Mouse (Mus musculus): ENCODE data around the gene 2200002D01Rik. TPM values are rescaled to one million over a fixed set of nuclear protein-coding genes. Genes with fewer than 3 reads are reported as not detected.
"Not testable (repeated sequence)": the region's sequence is repeated elsewhere in the genome, so short reads cannot be mapped to it uniquely, and the experiment has no call there.

The 2200002D01Rik gene
- polyA plus RNA-seq, 2 experiments = 1.3 to 4.8 TPM

DNA sequence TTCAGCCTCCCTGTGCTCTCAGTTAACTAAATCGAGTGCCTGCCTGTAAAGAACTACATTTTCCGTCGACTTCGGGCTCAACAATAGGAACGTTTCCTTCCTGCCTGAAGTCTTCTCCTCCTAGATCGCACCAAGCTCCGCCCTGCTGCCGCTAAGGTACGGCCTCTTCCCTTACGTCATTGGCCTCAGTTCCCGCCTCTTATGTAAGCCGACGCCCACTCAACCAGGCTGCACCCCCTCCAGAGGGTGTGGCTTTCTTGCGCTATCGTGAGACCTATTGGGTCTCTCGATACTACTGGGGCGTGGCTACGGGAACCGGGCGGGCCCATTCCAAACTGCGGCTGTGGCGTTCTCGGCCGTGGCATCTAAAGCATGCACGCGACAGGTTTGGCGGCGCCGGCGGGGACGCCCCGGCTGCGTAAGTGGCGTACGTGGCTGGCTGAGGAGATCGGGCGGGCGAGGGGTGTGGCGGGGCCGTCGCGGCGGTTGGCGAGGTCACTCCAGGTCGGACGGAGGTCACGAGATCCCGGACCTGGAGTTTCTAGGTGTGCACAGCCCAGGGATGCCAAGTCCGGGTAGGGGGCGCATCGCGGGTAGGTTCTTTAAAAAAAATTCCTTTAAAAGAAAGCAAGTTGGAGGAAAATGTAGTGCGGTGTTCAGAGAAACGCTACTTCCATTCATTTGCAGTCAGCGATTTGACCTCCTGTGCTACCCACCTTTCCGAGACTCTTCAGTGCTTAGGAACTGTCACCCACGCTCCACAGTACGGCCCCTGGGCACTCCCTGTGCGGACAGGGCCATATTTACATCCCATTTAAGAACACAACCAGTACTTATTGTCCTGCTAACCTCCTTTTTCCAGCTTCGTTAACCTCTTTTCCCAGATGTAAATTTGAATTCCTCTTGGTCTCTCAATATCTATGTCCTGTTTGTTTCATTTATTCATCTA is 10.0 kb downstream of the 2200002D01Rik start, which contains the start of gene Yif1b:
Yif1b (plus strand) TSS at position 311 of the 949 bp plus-strand sequence.
- peaks cover 5 to 17% of the 10 kb centered on the region in 2 experiments; a peak in 3 of 4 replicates for H3K4me1 ChIP-seq (replicated peaks; ENCODE audit: control insufficient read depth in 2 of 2, insufficient read depth in 2 of 2, low read length in 1 of 2)
- TF ChIP-seq CTCF (IDR thresholded peaks at IDR 0.05; ENCODE audit: low read depth) = no peak; the same call in 1 of the 2 replicates
- TF ChIP-seq EP300 (IDR thresholded peaks at IDR 0.05; ENCODE audit: low read depth) = peak; percentile 66
- peak within 1 kb of the TSS; percentile 65 to 66 for H3K4me3 ChIP-seq (ENCODE audit: insufficient read depth in 1 of 2, low read depth in 2 of 2, low read length in 2 of 2)
- no peaks in the 10 kb centered on the region for H3K27me3 ChIP-seq (ENCODE audit: control insufficient read depth, insufficient read depth, low read length)
- DNase-seq (ENCODE audit: low read depth in 3 of 3, low spot score in 3 of 3) (peak; percentile 99 to 100 (median 99)), ATAC-seq (ENCODE audit: insufficient read depth) (peak; percentile 96)
- H3K27ac ChIP-seq = peak within 1 kb of the TSS; percentile 67
- peak within 1 kb of the TSS; percentile 68 for H3K9ac ChIP-seq (replicated peaks)
- peak within 1 kb of the TSS; percentile 88 for H3K4me2 ChIP-seq (ENCODE audit: low read depth)
- no peaks in the 10 kb centered on the region for H3K36me3 ChIP-seq (replicated peaks; ENCODE audit: control insufficient read depth, insufficient read depth, low read depth)
- no peaks in the 10 kb centered on the region for H3K9me3 ChIP-seq (ENCODE audit: control insufficient read depth, low read length)
- under 1% methylated on average over 60 of the region's 60 CpGs for WGBS (ENCODE audit: insufficient replicate concordance)

- not testable (repeated sequence) for H3K9me3 ChIP-seq (ENCODE audit: control insufficient read depth, low read length); ATAC-seq (ENCODE audit: insufficient read depth); H3K27me3 ChIP-seq (ENCODE audit: control insufficient read depth, insufficient read depth, low read length); DNase-seq (ENCODE audit: low read depth in 3 of 3, low spot score in 3 of 3); H3K36me3 ChIP-seq (replicated peaks; ENCODE audit: control insufficient read depth, insufficient read depth, low read depth)
- peak overlapping the region; percentile 61 for H3K9ac ChIP-seq (replicated peaks)
- peak overlapping the region; percentile 88 for H3K4me2 ChIP-seq (ENCODE audit: low read depth)
- peak overlapping the region; percentile 67 for H3K27ac ChIP-seq
- peaks cover 5 to 17% of the 10 kb centered on the region in 2 experiments; a peak in 3 of 4 replicates for H3K4me1 ChIP-seq (replicated peaks; ENCODE audit: control insufficient read depth in 2 of 2, insufficient read depth in 2 of 2, low read length in 1 of 2)
- peak overlapping the region; percentile 55 to 66 for H3K4me3 ChIP-seq (ENCODE audit: insufficient read depth in 1 of 2, low read depth in 2 of 2, low read length in 2 of 2)
- WGBS (ENCODE audit: insufficient replicate concordance) = 22% methylated on average over 6 of the region's 6 CpGs
Measured at GRCm38 (mm10) chr7:29237596-29237995, 10.7 kb downstream of the 2200002D01Rik start.

- H3K27me3 ChIP-seq (ENCODE audit: control insufficient read depth, insufficient read depth, low read length) = peaks cover 10% of the 10 kb centered on the region
- no peak overlapping the region for H3K9ac ChIP-seq (replicated peaks)
- no peaks in the 10 kb centered on the region for H3K9me3 ChIP-seq (ENCODE audit: control insufficient read depth, low read length)
- no peak overlapping the region for H3K4me2 ChIP-seq (ENCODE audit: low read depth)
- no peaks in the 10 kb centered on the region for H3K36me3 ChIP-seq (replicated peaks; ENCODE audit: control insufficient read depth, insufficient read depth, low read depth)
- TF ChIP-seq EP300 (IDR thresholded peaks at IDR 0.05; ENCODE audit: low read depth) = no peak
- no peak for TF ChIP-seq CTCF (IDR thresholded peaks at IDR 0.05; ENCODE audit: low read depth)
- 48% methylated on average over 4 of the region's 4 CpGs for WGBS (ENCODE audit: insufficient replicate concordance)
- ATAC-seq (ENCODE audit: insufficient read depth) (no peak), DNase-seq (ENCODE audit: low read depth in 3 of 3, low spot score in 3 of 3) (no peak)
- H3K4me1 ChIP-seq (replicated peaks; ENCODE audit: control insufficient read depth in 2 of 2, insufficient read depth in 2 of 2, low read length in 1 of 2) = peaks cover 5 to 17% of the 10 kb centered on the region in 2 experiments; a peak in 3 of 4 replicates
- no peak overlapping the region for H3K27ac ChIP-seq
- no peak overlapping the region for H3K4me3 ChIP-seq (ENCODE audit: insufficient read depth in 1 of 2, low read depth in 2 of 2, low read length in 2 of 2)
Measured at GRCm38 (mm10) chr7:29236593-29236992, 11.7 kb downstream of the 2200002D01Rik start.

DNA sequence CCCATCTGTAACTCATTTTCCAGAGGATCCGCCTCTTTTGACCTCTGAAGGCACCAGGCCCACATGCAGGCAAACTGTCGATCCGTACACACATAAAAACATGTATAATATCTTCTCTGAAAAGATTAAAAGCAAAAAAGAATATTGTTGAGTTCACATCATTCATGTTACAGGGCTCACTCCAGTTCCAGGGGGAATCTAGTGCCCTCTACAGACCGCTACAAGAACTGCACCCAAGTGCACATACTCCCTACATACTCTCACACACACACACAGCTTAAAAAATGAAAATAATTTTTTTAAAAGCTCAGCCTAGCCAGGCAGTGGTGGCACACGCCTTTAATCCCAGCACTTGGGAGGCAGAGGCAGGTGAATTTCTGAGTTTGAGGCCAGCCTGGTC is 13.6 kb downstream of the 2200002D01Rik start:
- Histone ChIP-seq H3K9me3 (ENCODE audit: control insufficient read depth, low read length) (no peaks in the 10 kb centered on the region), H3K27ac (no peak overlapping the region), H3K4me3 (ENCODE audit: insufficient read depth in 1 of 2, low read depth in 2 of 2, low read length in 2 of 2) (no peak overlapping the region), H3K27me3 (ENCODE audit: control insufficient read depth, insufficient read depth, low read length) (peaks cover 17% of the 10 kb centered on the region), H3K4me2 (ENCODE audit: low read depth) (no peak overlapping the region), H3K36me3 (replicated peaks; ENCODE audit: control insufficient read depth, insufficient read depth, low read depth) (no peaks in the 10 kb centered on the region), H3K9ac (replicated peaks) (no peak overlapping the region), H3K4me1 (replicated peaks; ENCODE audit: control insufficient read depth in 2 of 2, insufficient read depth in 2 of 2, low read length in 1 of 2) (peaks cover 5 to 15% of the 10 kb centered on the region in 2 experiments; a peak in 3 of 4 replicates)
- ATAC-seq (ENCODE audit: insufficient read depth) (no peak), DNase-seq (ENCODE audit: low read depth in 3 of 3, low spot score in 3 of 3) (no peak)
- TF ChIP-seq CTCF (IDR thresholded peaks at IDR 0.05; ENCODE audit: low read depth) (peak; percentile 59), EP300 (IDR thresholded peaks at IDR 0.05; ENCODE audit: low read depth) (no peak)
- 62% methylated on average over 5 of the region's 5 CpGs for WGBS (ENCODE audit: insufficient replicate concordance)

GRCm38 (mm10) chr7:29233745-29234144 is 14.5 kb downstream of the 2200002D01Rik start:
- Histone ChIP-seq H3K4me1 (replicated peaks; ENCODE audit: control insufficient read depth in 2 of 2, insufficient read depth in 2 of 2, low read length in 1 of 2) (peaks cover 2 to 6% of the 10 kb centered on the region in 2 experiments; a peak in 2 of 4 replicates), H3K27ac (no peak overlapping the region), H3K36me3 (replicated peaks; ENCODE audit: control insufficient read depth, insufficient read depth, low read depth) (no peaks in the 10 kb centered on the region), H3K4me3 (ENCODE audit: insufficient read depth in 1 of 2, low read depth in 2 of 2, low read length in 2 of 2) (no peak overlapping the region), H3K27me3 (ENCODE audit: control insufficient read depth, insufficient read depth, low read length) (peaks cover 17% of the 10 kb centered on the region), H3K4me2 (ENCODE audit: low read depth) (no peak overlapping the region), H3K9ac (replicated peaks) (no peak overlapping the region), H3K9me3 (ENCODE audit: control insufficient read depth, low read length) (no peaks in the 10 kb centered on the region)
- WGBS (ENCODE audit: insufficient replicate concordance) = 21% methylated on average over 6 of the region's 6 CpGs
- no peak for TF ChIP-seq CTCF (IDR thresholded peaks at IDR 0.05; ENCODE audit: low read depth)
- TF ChIP-seq EP300 (IDR thresholded peaks at IDR 0.05; ENCODE audit: low read depth) = no peak
- no peak for DNase-seq (ENCODE audit: low read depth in 3 of 3, low spot score in 3 of 3)
- ATAC-seq (ENCODE audit: insufficient read depth) = no peak

All from liver, embryonic 14.5 days (tissue).